Mouse (Mus musculus) adrenal gland, postnatal 25 days (tissue): ENCODE results near the gene Riok2. TPM values are rescaled to one million over a fixed set of nuclear protein-coding genes. Genes with fewer than 3 reads are reported as not detected.
"Not testable (repeated sequence)": the region's sequence is repeated elsewhere in the genome, so short reads cannot be mapped to it uniquely, and the experiment has no call there.

Source experiments
- DNase-seq: peaks from one replicate; pipeline ENCODE4 v3.0.0; 2021; ENCODE audit warnings: mixed read lengths
- long read RNA-seq: library from polyadenylated mRNA; stranded (forward); transcript quantifications from one replicate; pipeline ENCODE4 v2.0.0, GENCODE M21; 2021
- total RNA-seq: library from RNA; stranded (reverse); gene quantifications from 2 replicates; pipeline ENCODE4 v1.2.3, GENCODE M21; 2021

Riok2 gene
- total RNA-seq: 37.4 and 43.5 TPM in 2 replicates
- long read RNA-seq, transcript Riok2-201 (10 exons, 3,220 nt): major isoform, 29 of 34 reads
- long read RNA-seq, partial matches to known transcripts: 3 of 34 reads
- long read RNA-seq, other reads (novel, unspliced or antisense): 2 of 34 reads

- peak; percentile 87 for DNase-seq
Observed at GRCm38 (mm10) chr17:17373918-17374910, at the start of gene Riok2. Gene Riok2, plus strand, starts transcription at chr17:17374309.

- not testable (repeated sequence) for DNase-seq
Observed at GRCm38 (mm10) chr17:17326022-17326421, 48.1 kb upstream of the Riok2 start.

GRCm38 (mm10) chr17:17326636-17327035, 47.5 kb upstream of the Riok2 start:
- no peak for DNase-seq

GRCm38 (mm10) chr17:17345374-17346183, 28.5 kb upstream of the Riok2 start:
- DNase-seq: not testable (repeated sequence)

- not testable (repeated sequence) for DNase-seq
Observed at GRCm38 (mm10) chr17:17346281-17346680, 27.8 kb upstream of the Riok2 start.

- no peak for DNase-seq
Observed at GRCm38 (mm10) chr17:17373550-17373917, 575 bp upstream of the Riok2 start.

GRCm38 (mm10) chr17:17375581-17375980, 1.5 kb downstream of the Riok2 start:
- DNase-seq: no peak

- DNase-seq: no peak
Observed at GRCm38 (mm10) chr17:17383703-17384102, 9.6 kb downstream of the Riok2 start.

- no peak for DNase-seq
Observed at GRCm38 (mm10) chr17:17384502-17384901, 10.4 kb downstream of the Riok2 start.

GRCm38 (mm10) chr17:17386117-17386516, 12.0 kb downstream of the Riok2 start:
- no peak for DNase-seq

- DNase-seq: no peak
Observed at GRCm38 (mm10) chr17:17391823-17392222, 17.7 kb downstream of the Riok2 start.

GRCm38 (mm10) chr17:17392863-17393262, 18.8 kb downstream of the Riok2 start:
- no peak for DNase-seq

- DNase-seq: no peak
Observed at GRCm38 (mm10) chr17:17393300-17393699, 19.2 kb downstream of the Riok2 start.

GRCm38 (mm10) chr17:17394336-17394735, 20.2 kb downstream of the Riok2 start:
- peak; percentile 77 for DNase-seq

GRCm38 (mm10) chr17:17396869-17397268, 22.8 kb downstream of the Riok2 start:
- DNase-seq: no peak

GRCm38 (mm10) chr17:17398664-17399063, 24.6 kb downstream of the Riok2 start:
- no peak for DNase-seq

GRCm38 (mm10) chr17:17402222-17403004, 28.3 kb downstream of the Riok2 start, which contains the start of gene Lix1:
Gene Lix1, plus strand, starts transcription at chr17:17402672.
- DNase-seq: peak; percentile 13

- DNase-seq: no peak
Observed at GRCm38 (mm10) chr17:17403038-17403437, 28.9 kb downstream of the Riok2 start.

- DNase-seq: no peak
Observed at GRCm38 (mm10) chr17:17403578-17404112, 29.5 kb downstream of the Riok2 start.

- DNase-seq: no peak
Observed at GRCm38 (mm10) chr17:17404811-17405544, 30.9 kb downstream of the Riok2 start.

GRCm38 (mm10) chr17:17405606-17406005, 31.5 kb downstream of the Riok2 start:
- DNase-seq: no peak
